Mouse (Mus musculus) cortical plate, adult 2 months (tissue): ENCODE results near the gene Ccdc27.

Source experiments
- CTCF ChIP-seq: fragments of 200-500 bp; IDR thresholded peaks from 2 replicates; pipeline ENCODE4 v1.5.1; 2011; ENCODE audit warnings: mild to moderate bottlenecking, control low read depth, low read length; ENCODE audit not compliant: insufficient read depth; ENCODE audit errors: extremely low read depth
- POLR2A ChIP-seq: fragments of 200-500 bp; IDR thresholded peaks from 2 replicates; pipeline ENCODE4 v1.6.1; 2011; ENCODE audit warnings: mild to moderate bottlenecking, low read length, control low read depth; ENCODE audit not compliant: insufficient read depth; ENCODE audit errors: extremely low read depth

- no peak for TF ChIP-seq CTCF
- TF ChIP-seq POLR2A, result no peak
These were observed 49.0 kb downstream of the Ccdc27 start for GRCm38 (mm10) chr4:153993505-153993904.
